Comparison of ENCODE assay signal across 8 mouse cellular contexts in the genomic region with DNA sequence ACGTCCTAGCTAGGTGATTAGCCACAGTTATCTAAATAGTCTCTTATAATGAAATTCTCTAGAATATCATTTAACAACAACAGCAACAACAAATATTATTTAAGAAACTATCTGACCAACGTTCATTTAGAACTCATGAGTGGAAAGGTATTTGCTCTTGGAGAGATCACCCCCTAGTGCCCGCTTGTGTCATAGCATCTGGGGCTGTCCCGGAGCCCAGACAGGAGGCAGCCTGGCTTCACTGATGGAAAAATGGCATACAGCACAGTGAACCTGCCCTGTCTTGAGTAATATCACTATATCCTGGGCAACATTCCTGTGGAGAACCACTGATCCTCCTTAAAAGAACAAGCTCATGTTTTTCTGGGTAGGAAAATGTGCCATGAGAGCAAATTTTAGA.
DNase-seq lines count a peak whose midpoint lies in the region; ATAC-seq and TF ChIP-seq lines count a peak whose summit lies in the region.

No protein-coding gene starts in this region.

- WGBS in limb, embryonic 14.5 days = 18% methylated on average over 4 of the region's 4 CpGs
- 17% methylated on average over 4 of the region's 4 CpGs for WGBS in neural tube, embryonic 14.5 days

- no peak overlapping the region for H3K9ac ChIP-seq in limb, embryonic 14.5 days (ENCODE audit: low read depth, low read length, severe bottlenecking)
- no peak overlapping the region for H3K9ac ChIP-seq in neural tube, embryonic 14.5 days (replicated peaks; ENCODE audit: low read depth, low read length)

- H3K27me3 ChIP-seq in Patski = no peaks in the 10 kb centered on the region
- H3K27me3 ChIP-seq in limb, embryonic 14.5 days (ENCODE audit: control insufficient read depth, insufficient read depth, low read length) = no peaks in the 10 kb centered on the region
- H3K27me3 ChIP-seq in neural tube, embryonic 14.5 days (ENCODE audit: control insufficient read depth, insufficient read depth, low read length) = no peaks in the 10 kb centered on the region

- ATAC-seq in Patski = peak; percentile 80
- ATAC-seq in limb, embryonic 14.5 days (ENCODE audit: low FRiP score, low read depth) = peak; percentile 70; the same call in 1 of the 2 replicates
- no peak for ATAC-seq in neural tube, embryonic 14.5 days (ENCODE audit: low read depth)

- no peaks in the 10 kb centered on the region for H3K9me3 ChIP-seq in limb, embryonic 14.5 days (ENCODE audit: control insufficient read depth, low read length)
- H3K9me3 ChIP-seq in neural tube, embryonic 14.5 days (ENCODE audit: control insufficient read depth, low read length) = no peaks in the 10 kb centered on the region

- DNase-seq in CD4-positive helper T cell, adult 2 months (ENCODE audit: low read depth, low spot score) = peak; percentile 53
- DNase-seq in Patski (ENCODE audit: low read depth, low spot score) = peak; percentile 22
- DNase-seq in cerebellum, postnatal 14 days = peak; percentile 83 to 87
- peak; percentile 55 for DNase-seq in gastrocnemius, adult 18-20 months (ENCODE audit: low spot score)
- DNase-seq in kidney, adult 8-10 months = peak; percentile 30 to 73
- peak; percentile 72 for DNase-seq in limb, embryonic 14.5 days (ENCODE audit: low spot score)
- peak; percentile 68 for DNase-seq in thymus, postnatal 14 days

- CTCF ChIA-PET in Patski (lab: Charles Lee) = interaction anchor here (0.8 to 2.5 kb wide), 10 partner anchors 10 to 255 kb away, joined by 3 to 13 read pairs (median 4); partner anchors contain the start of gene Cep135

- H3K4me1 ChIP-seq in limb, embryonic 14.5 days (ENCODE audit: control insufficient read depth, insufficient read depth, low read length) = no peaks in the 10 kb centered on the region
- peaks cover 9% of the 10 kb centered on the region; the same call in 1 of the 2 replicates for H3K4me1 ChIP-seq in neural tube, embryonic 14.5 days (ENCODE audit: control insufficient read depth, insufficient read depth, low read length)

- no peak for TF ChIP-seq POLR2A in limb, embryonic 14.5 days (IDR thresholded peaks at IDR 0.05; ENCODE audit: borderline replicate concordance, extremely low read depth, insufficient read depth, insufficient read length)

- H3K27ac ChIP-seq in limb, embryonic 14.5 days (replicated peaks; ENCODE audit: low read depth, low read length) = no peak overlapping the region
- H3K27ac ChIP-seq in neural tube, embryonic 14.5 days (ENCODE audit: low read depth, low read length) = peak overlapping the region; percentile 16; the same call in 1 of the 2 replicates

- TF ChIP-seq CTCF in Patski (IDR thresholded peaks at IDR 0.05) = peak; percentile 93

- no peak overlapping the region for H3K4me3 ChIP-seq in limb, embryonic 14.5 days (replicated peaks; ENCODE audit: low read length)
- H3K4me3 ChIP-seq in neural tube, embryonic 14.5 days (ENCODE audit: low read depth, low read length) = no peak overlapping the region

- no peaks in the 10 kb centered on the region for H3K36me3 ChIP-seq in limb, embryonic 14.5 days (ENCODE audit: control insufficient read depth, insufficient read depth, low read length)
- no peaks in the 10 kb centered on the region for H3K36me3 ChIP-seq in neural tube, embryonic 14.5 days (ENCODE audit: control insufficient read depth, insufficient read depth, low read length)

- POLR2A ChIA-PET in Patski (lab: Charles Lee) = no interaction called here

- in situ Hi-C loops in Patski (cut with MboI; ENCODE audit: low pct_unique_long_range_greater_than_20kb) = loop anchor here (5.0 kb wide), 1 partner anchor 256 kb away; the partner anchor contains the start of gene Cep135

- H3K4me2 ChIP-seq in limb, embryonic 14.5 days (replicated peaks; ENCODE audit: low read depth, low read length, severe bottlenecking) = no peak overlapping the region
- H3K4me2 ChIP-seq in neural tube, embryonic 14.5 days (ENCODE audit: low read depth, low read length) = no peak overlapping the region

Comparison
In these comparisons a context has a peak if more than half of its experiments do, and no peak if none do; other contexts are left out.
1. DNase-seq: peak in every context shown above with its lines; median percentile 85 in cerebellum, postnatal 14 days; 72 in limb, embryonic 14.5 days; 68 in thymus, postnatal 14 days; 55 in gastrocnemius, adult 18-20 months; 53 in CD4-positive helper T cell, adult 2 months; 52 in kidney, adult 8-10 months; 22 in Patski.